Mouse (Mus musculus): ENCODE data around the gene Gm13101. TPM values are rescaled to one million over a fixed set of nuclear protein-coding genes. Genes with fewer than 3 reads are reported as not detected.
"Not testable (repeated sequence)": the region's sequence is repeated elsewhere in the genome, so short reads cannot be mapped to it uniquely, and the experiment has no call there.

Gm13101 gene
- not detected in 2 replicates for polyA plus RNA-seq (2014; fragmentation: Nextera tagmentation; extraction: Ambion mirVana)

DNA sequence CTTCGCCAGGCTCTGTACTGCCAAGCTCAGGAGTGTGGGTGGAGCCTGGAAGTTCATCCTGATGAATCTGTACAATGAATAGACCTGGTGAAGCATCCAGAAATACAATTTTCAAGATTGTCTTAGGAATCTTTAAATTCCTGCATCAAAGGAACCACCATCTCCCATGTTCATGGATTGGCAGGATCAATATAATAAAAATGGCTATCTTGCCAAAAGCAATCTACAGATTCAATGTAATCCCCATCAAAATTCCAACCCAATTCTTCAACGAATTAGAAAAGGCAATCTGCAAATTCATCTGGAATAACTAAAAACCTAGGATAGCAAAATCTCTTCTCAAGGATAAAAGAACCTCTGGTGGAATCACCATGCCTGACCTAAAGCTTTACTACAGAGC lies at the start of gene Gm13101:
TSS of gene Gm13101 (minus strand) at position 101 of the 400 bp plus-strand sequence.
- not testable (repeated sequence) for H3K9ac ChIP-seq (ENCODE audit: low read length); H3K27me3 ChIP-seq (ENCODE audit: control insufficient read depth, insufficient read depth, low read length); DNase-seq (ENCODE audit: low spot score); H3K36me3 ChIP-seq (ENCODE audit: control insufficient read depth, insufficient read depth, low read length); H3K4me3 ChIP-seq (ENCODE audit: low read depth, low read length); H3K9me3 ChIP-seq (ENCODE audit: control insufficient read depth, low read length); ATAC-seq (ENCODE audit: insufficient number of reproducible peaks, low FRiP score, low TSS enrichment, low read depth); H3K4me2 ChIP-seq (ENCODE audit: low read depth, severe bottlenecking); H3K4me1 ChIP-seq (ENCODE audit: control insufficient read depth, insufficient read depth, low read length); H3K27ac ChIP-seq (replicated peaks; ENCODE audit: low read depth, low read length)
- 55% methylated on average over 2 of the region's 2 CpGs for WGBS

DNA sequence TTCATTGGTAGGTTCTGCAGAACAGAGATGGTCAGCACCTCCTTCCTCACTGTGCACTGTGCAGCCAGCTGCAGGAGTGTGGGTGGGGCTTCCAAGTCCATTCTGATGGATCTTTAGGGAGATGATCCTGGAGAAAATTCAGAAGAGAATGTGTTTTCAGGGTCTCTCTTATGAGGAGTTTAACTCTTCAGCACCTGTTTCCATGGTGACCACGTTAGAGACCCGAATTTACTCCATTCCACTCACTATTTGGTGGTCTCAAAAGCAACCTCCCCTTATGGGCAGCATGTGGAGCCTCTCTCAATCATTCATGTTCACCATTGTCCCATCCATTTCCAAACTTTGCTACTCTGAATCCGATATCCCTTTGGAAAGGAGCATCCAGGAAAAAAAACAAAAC lies 27.5 kb upstream of the Gm13101 start, which contains the start of gene Pramef17:
TSS of gene Pramef17 (minus strand) at position 101 of the 400 bp plus-strand sequence.
- not testable (repeated sequence) for H3K9ac ChIP-seq (ENCODE audit: low read length); H3K9me3 ChIP-seq (ENCODE audit: control insufficient read depth, low read length); H3K4me3 ChIP-seq (ENCODE audit: low read depth, low read length); H3K27me3 ChIP-seq (ENCODE audit: control insufficient read depth, insufficient read depth, low read length); DNase-seq (ENCODE audit: low spot score); H3K36me3 ChIP-seq (ENCODE audit: control insufficient read depth, insufficient read depth, low read length); H3K4me1 ChIP-seq (ENCODE audit: control insufficient read depth, insufficient read depth, low read length); H3K4me2 ChIP-seq (ENCODE audit: low read depth, severe bottlenecking); ATAC-seq (ENCODE audit: insufficient number of reproducible peaks, low FRiP score, low TSS enrichment, low read depth); H3K27ac ChIP-seq (replicated peaks; ENCODE audit: low read depth, low read length)
- WGBS: 64% methylated on average over 3 of the region's 3 CpGs

DNA sequence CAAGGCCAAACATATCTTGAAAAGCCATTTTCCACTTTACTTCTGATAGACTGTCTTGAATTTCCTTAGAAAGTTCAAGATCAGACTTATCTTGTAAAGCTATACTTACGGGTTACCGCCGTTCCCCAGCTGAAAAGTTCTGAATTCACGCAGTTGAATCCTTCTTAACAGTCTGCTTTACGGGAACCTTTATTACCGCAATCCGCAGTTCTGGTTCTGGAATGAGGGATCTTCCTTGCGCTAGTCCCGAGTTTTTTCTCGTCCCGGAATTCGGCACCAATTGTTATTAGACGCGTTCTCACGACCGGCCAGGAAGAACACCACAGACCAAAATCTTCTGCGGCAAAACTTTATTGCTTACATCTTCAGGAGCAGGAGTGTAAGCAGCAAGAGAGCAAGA lies 21.4 kb upstream of the Gm13101 start:
- not testable (repeated sequence) for H3K4me1 ChIP-seq (ENCODE audit: control insufficient read depth, insufficient read depth, low read length); H3K27me3 ChIP-seq (ENCODE audit: control insufficient read depth, insufficient read depth, low read length); H3K4me2 ChIP-seq (ENCODE audit: low read depth, severe bottlenecking); H3K9me3 ChIP-seq (ENCODE audit: control insufficient read depth, low read length); H3K9ac ChIP-seq (ENCODE audit: low read length); H3K4me3 ChIP-seq (ENCODE audit: low read depth, low read length); H3K36me3 ChIP-seq (ENCODE audit: control insufficient read depth, insufficient read depth, low read length); DNase-seq (ENCODE audit: low spot score); ATAC-seq (ENCODE audit: insufficient number of reproducible peaks, low FRiP score, low TSS enrichment, low read depth); H3K27ac ChIP-seq (replicated peaks; ENCODE audit: low read depth, low read length)
- WGBS: 93% methylated on average over 13 of the region's 17 CpGs

- ATAC-seq (ENCODE audit: insufficient number of reproducible peaks, low FRiP score, low TSS enrichment, low read depth); H3K9me3 ChIP-seq (ENCODE audit: control insufficient read depth, low read length); H3K4me2 ChIP-seq (ENCODE audit: low read depth, severe bottlenecking); H3K27me3 ChIP-seq (ENCODE audit: control insufficient read depth, insufficient read depth, low read length); H3K27ac ChIP-seq (replicated peaks; ENCODE audit: low read depth, low read length); H3K36me3 ChIP-seq (ENCODE audit: control insufficient read depth, insufficient read depth, low read length); H3K4me3 ChIP-seq (ENCODE audit: low read depth, low read length); H3K9ac ChIP-seq (ENCODE audit: low read length); H3K4me1 ChIP-seq (ENCODE audit: control insufficient read depth, insufficient read depth, low read length); DNase-seq (ENCODE audit: low spot score): not testable (repeated sequence)
- WGBS: 96% methylated on average over 7 of the region's 17 CpGs
Measured at GRCm38 (mm10) chr4:143987475-143987941, 20.8 kb upstream of the Gm13101 start.

DNA sequence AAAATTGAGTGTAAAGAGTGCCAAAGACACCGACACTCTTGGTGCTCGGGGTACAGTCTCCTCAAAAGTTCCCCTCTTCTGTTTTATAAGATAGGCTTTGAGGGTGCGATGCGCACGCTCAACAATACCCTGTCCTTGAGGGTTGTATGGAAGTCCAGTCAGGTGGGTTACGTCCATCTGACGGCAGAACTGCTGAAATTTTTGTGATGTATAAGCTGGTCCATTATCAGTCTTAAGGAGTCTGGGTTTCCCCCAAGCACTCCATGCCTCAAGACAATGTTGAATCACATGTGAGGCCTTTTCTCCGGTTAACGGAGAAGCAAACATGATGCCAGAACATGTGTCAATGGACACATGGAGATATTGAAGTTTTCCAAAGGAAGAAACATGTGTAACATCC lies 19.0 kb upstream of the Gm13101 start:
- not testable (repeated sequence) for H3K9me3 ChIP-seq (ENCODE audit: control insufficient read depth, low read length); H3K27me3 ChIP-seq (ENCODE audit: control insufficient read depth, insufficient read depth, low read length); ATAC-seq (ENCODE audit: insufficient number of reproducible peaks, low FRiP score, low TSS enrichment, low read depth); H3K4me2 ChIP-seq (ENCODE audit: low read depth, severe bottlenecking); H3K4me3 ChIP-seq (ENCODE audit: low read depth, low read length); DNase-seq (ENCODE audit: low spot score); H3K36me3 ChIP-seq (ENCODE audit: control insufficient read depth, insufficient read depth, low read length); H3K9ac ChIP-seq (ENCODE audit: low read length); H3K27ac ChIP-seq (replicated peaks; ENCODE audit: low read depth, low read length); H3K4me1 ChIP-seq (ENCODE audit: control insufficient read depth, insufficient read depth, low read length)
- 92% methylated on average over 2 of the region's 9 CpGs for WGBS

DNA sequence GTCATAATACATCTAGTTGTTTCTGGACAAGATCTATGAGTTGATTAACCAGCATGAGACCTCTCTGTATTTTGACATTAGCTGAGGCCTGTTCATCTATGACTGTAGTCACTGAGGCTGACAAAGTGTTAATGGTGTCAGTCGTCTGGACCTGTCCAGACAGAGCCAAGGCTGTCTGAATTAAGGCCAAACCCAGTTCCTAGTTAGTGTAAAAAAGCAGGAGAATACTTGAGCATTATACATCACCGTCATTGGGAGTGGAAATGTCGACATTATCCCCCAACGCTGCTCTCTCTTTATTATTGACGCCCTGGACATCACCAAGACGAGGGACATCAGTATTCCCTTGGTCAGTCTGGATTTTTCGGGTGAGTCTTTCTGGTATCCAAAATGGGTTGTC lies 18.4 kb upstream of the Gm13101 start:
- not testable (repeated sequence) for DNase-seq (ENCODE audit: low spot score); H3K4me2 ChIP-seq (ENCODE audit: low read depth, severe bottlenecking); H3K9ac ChIP-seq (ENCODE audit: low read length); H3K4me3 ChIP-seq (ENCODE audit: low read depth, low read length); H3K9me3 ChIP-seq (ENCODE audit: control insufficient read depth, low read length); H3K27me3 ChIP-seq (ENCODE audit: control insufficient read depth, insufficient read depth, low read length); H3K4me1 ChIP-seq (ENCODE audit: control insufficient read depth, insufficient read depth, low read length); ATAC-seq (ENCODE audit: insufficient number of reproducible peaks, low FRiP score, low TSS enrichment, low read depth); H3K36me3 ChIP-seq (ENCODE audit: control insufficient read depth, insufficient read depth, low read length); H3K27ac ChIP-seq (replicated peaks; ENCODE audit: low read depth, low read length)
- WGBS: no CpG with 5 or more reads among the region's 7 CpGs

DNA sequence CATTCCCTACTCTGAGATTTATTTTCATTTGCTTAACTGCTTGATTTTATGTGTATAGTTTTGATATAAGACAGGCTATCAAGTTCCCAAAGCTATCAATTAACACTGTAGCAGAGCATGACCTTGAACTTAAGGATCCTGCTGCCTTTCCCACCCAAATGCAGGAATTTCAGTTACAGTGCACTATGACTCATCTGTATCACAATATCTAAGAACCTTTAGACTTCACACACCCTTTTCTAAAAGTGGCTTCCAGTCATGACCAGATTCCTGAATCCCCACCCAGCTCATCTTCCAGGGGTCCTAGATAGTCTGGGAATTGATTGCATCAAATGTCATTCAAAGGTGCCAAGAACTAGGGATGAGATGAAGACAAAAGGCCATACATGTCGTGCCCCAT lies 16.7 kb upstream of the Gm13101 start:
- H3K4me2 ChIP-seq (ENCODE audit: low read depth, severe bottlenecking); H3K9me3 ChIP-seq (ENCODE audit: control insufficient read depth, low read length); ATAC-seq (ENCODE audit: insufficient number of reproducible peaks, low FRiP score, low TSS enrichment, low read depth); H3K27me3 ChIP-seq (ENCODE audit: control insufficient read depth, insufficient read depth, low read length); H3K4me1 ChIP-seq (ENCODE audit: control insufficient read depth, insufficient read depth, low read length); H3K9ac ChIP-seq (ENCODE audit: low read length); H3K36me3 ChIP-seq (ENCODE audit: control insufficient read depth, insufficient read depth, low read length); H3K27ac ChIP-seq (replicated peaks; ENCODE audit: low read depth, low read length); H3K4me3 ChIP-seq (ENCODE audit: low read depth, low read length); DNase-seq (ENCODE audit: low spot score): not testable (repeated sequence)
- no CpG with 5 or more reads among the region's 1 CpGs for WGBS

DNA sequence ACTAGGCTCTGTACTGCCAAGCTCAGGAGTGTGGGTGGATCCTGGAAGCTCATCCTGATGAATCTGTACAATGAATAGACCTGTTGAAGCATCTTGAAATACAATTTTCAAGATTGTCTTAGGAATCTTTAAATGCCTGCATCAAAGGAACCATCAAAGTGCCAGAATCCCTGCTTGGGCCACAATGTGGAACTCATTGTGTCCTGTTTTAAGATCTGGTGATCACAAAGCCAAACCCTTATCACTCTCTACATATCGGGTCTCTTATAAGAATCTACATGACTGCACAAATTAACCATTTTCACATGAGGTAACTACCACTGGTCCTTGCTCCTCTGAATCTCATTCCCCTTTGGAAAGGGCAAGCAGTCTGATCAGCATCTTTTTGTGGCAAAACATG lies 15.8 kb downstream of the Gm13101 start, which contains the start of gene Pramef25:
TSS of gene Pramef25 (minus strand) at position 101 of the 400 bp plus-strand sequence.
- not testable (repeated sequence) for H3K4me3 ChIP-seq (ENCODE audit: low read depth, low read length); H3K9me3 ChIP-seq (ENCODE audit: control insufficient read depth, low read length); H3K4me2 ChIP-seq (ENCODE audit: low read depth, severe bottlenecking); ATAC-seq (ENCODE audit: insufficient number of reproducible peaks, low FRiP score, low TSS enrichment, low read depth); DNase-seq (ENCODE audit: low spot score); H3K9ac ChIP-seq (ENCODE audit: low read length); H3K27ac ChIP-seq (replicated peaks; ENCODE audit: low read depth, low read length); H3K27me3 ChIP-seq (ENCODE audit: control insufficient read depth, insufficient read depth, low read length); H3K4me1 ChIP-seq (ENCODE audit: control insufficient read depth, insufficient read depth, low read length); H3K36me3 ChIP-seq (ENCODE audit: control insufficient read depth, insufficient read depth, low read length)
- WGBS: 92% methylated on average over 1 of the region's 1 CpGs

Data from limb, embryonic 11.5 days (tissue).